Mouse (Mus musculus): ENCODE measurements around the gene Stx7. TPM values are rescaled to one million over a fixed set of nuclear protein-coding genes. Genes with fewer than 3 reads are reported as not detected.
A peak's percentile ranks its signal among the peaks of the same experiment; 100 is the strongest.
"Not testable (repeated sequence)": the region's sequence is repeated elsewhere in the genome, so short reads cannot be mapped to it uniquely, and the experiment has no call there.

The Stx7 gene
- total RNA-seq (2021), result 100 to 1,000 TPM; 134 to 140 TPM
- long read RNA-seq, transcript Stx7-205 (10 exons, 3,435 nt), result major isoform, 185 of 203 reads
- long read RNA-seq, partial matches to known transcripts, result 4 of 203 reads
- long read RNA-seq, other reads (novel, unspliced or antisense), result 12 of 203 reads

DNA sequence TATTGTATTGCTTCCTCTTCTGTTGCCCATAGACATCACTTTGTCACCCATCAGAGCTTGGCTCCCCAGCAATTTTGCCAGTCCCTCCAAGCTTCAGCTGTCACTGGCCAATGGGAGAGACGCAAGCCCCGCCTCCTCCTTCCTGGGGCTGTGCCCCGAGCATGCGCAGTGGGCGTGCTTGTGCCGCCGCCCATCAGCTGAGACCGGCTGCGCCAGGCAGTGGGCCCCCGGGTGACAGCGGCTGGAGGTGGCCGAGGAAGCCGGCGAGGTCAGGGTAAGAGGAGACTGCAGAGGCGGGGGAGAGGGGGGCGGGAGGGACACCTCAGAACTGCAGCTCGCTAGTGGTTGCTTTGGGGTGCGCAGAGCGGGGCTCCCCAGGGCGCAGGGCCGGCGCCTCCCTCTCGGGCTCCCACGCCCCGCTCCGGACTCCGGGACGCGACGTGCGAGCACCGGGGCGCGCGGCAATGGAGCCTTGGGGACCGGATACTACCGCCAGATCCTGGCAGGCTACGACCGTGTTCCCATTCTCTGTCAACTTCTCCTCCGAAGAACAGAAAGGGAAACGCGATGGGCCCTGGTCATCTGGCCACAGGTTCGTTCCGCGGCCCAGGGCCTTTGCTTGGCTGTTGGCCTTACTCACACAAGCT lies at the start of gene Stx7:
Stx7 (plus strand) TSS at position 168 of the 647 bp plus-strand sequence.
- DNase-seq (ENCODE audit: low spot score in 2 of 2), result peak; percentile 90 to 94

GRCm38 (mm10) chr10:24101812-24102211 lies 47.3 kb upstream of the Stx7 start, which contains the start of gene Taar8c:
Taar8c (minus strand) TSS chr10:24101912.
- DNase-seq (ENCODE audit: low spot score in 2 of 2), result not testable (repeated sequence)

DNA sequence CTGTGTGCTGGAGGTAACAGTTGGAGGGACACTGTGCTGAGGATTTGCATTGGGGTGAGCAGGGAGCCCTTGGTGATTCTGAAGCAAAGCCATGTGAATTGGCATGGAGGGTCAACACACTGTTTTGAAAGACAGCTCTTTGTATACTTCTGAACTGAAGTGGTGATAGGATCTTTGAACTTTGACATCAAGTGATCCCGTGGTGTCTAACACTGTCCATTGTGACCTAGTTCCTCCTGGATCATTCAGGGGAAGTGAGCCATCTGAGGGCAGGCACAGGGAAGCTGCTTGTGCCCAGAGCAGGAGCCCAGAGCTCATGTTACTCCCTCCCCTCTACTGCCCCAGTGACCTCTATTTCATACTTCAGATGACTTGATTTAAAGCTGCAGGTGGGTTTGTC lies 45.8 kb upstream of the Stx7 start:
- not testable (repeated sequence) for DNase-seq (ENCODE audit: low spot score in 2 of 2)

DNA sequence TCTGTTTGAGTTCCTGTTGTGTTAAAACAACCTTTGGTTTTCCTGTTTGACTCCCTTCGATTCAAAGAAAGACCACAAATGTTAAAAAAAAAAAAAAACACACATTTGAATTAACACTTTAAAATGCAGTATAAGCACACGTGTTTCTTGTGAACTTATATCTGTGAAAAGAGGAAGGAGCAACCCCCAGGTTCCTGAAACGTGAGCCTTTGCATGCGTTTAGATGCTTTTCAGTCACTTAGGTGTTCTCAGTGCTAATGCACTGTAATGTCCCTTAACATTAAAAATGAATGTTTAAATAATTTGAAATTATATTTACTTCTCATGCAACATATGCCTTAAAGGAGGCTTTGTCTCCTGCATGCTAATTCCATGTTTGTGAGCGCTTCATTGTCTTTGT lies 41.4 kb upstream of the Stx7 start:
- DNase-seq (ENCODE audit: low spot score in 2 of 2), result no peak

DNA sequence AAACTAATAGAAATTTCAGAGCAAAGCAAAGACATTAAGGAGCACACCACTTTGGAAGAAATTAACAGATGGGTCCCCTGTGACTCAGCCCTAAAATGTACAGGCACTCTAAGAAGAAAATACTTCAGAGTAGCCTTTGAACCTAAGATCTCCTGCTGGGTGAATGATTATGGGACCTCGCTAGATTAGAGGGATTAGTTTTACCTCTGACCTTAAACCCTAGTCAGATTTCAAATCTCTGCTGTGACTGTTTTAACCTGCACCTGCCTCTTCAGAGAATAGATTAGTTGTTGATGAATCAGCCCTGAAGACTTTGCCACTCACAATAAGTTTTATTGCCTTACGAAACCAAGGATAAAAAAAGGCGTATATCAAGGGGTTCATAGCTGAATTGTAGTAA lies 40.9 kb upstream of the Stx7 start:
- DNase-seq (ENCODE audit: low spot score in 2 of 2), result no peak

- not testable (repeated sequence) for DNase-seq (ENCODE audit: low spot score in 2 of 2)
Observed at GRCm38 (mm10) chr10:24109434-24109833, 39.7 kb upstream of the Stx7 start, which contains the start of gene Taar9. Taar9 (minus strand) TSS chr10:24109534.

DNA sequence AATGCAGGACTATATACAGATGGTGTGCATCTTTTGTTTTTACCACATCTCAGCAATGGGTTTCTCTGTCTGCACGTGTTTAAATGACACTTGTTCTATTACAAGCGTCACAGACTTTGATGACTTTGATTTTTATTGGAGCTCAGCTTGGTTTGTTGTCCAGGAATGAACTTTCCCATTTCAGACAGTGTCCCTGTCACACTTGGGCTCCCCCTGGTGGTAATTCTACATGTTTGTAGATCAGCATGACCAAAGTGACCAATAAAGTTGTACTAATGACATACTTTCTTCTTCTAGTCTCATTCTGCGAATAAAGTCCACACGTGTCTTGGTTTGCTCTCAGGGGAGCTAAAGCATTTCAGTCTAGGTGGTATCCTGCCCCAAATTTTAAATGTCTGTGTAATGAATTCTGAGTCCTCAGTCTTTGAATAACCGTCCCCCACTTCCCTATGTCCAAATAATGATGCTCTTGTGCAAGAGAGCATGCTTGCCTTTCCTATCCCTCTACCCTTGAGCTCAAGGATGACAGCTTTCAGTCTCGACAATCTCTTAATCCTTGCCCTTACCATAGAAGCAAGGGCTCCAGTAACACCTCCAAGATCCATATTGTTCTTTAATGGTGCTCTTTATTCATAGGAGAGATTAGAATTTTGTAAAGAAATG lies 37.9 kb upstream of the Stx7 start:
- peak in 1 of 2 experiments; percentile 33 for DNase-seq (ENCODE audit: low spot score in 2 of 2)

DNA sequence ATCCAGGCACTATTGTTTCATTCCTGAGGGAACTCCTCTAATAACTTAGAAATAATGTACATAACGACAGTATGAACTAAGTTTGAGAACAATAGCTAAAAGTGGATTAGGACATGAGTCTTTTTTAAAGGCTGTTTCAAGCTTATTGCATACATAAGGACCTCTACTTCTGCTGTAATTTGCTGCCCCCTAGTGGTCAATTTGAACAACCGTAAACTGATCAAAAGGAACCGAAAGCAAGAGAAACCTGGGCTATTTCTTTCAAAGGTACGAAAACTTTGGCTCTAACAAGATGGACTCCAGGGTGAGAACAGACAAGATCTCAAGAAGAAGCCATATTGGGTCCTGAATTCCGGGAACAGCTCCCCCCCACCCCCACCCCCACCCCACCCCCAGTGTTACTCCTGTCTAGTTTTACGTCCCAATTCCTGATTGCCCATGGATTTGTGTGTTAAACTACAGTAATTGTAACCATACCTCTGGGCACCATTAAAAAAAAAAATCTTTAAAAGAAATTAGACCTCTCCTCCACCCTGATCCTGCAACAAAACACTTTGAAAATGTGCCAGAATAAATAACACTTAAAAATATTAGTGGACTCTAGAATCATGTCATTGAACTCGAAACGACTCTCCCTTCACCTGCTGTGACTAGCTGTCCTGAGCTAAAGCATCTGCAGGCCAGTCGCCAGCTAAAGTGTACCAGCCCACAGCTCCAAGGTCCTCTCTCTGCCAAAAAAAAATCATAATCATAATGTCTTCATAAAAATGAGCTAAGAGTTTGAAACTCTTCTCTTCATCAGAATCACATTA lies 17.4 kb upstream of the Stx7 start:
- peak; percentile 38 to 70 for DNase-seq (ENCODE audit: low spot score in 2 of 2)

GRCm38 (mm10) chr10:24132273-24132672 lies 16.8 kb upstream of the Stx7 start:
- no peak for DNase-seq (ENCODE audit: low spot score in 2 of 2)

DNA sequence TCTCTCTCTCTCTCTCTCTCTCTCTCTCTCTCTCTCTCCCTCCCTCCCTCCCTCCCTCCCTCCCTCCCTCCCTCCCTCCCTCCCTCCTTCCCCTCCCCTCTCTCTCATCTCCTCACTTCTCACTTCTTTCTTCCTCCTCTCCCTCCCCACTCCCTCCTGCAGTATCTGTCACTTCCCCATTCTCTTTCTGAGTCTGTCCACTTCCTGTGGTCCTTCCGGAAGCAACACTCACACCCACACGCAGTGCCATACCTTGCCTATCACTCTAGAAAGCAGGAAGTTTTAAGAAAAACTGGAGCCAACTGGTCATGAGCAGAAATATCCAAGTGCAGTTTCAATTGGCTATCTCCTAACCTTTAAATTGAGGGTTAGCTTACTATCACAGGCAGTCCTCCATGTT lies 16.0 kb upstream of the Stx7 start:
- DNase-seq (ENCODE audit: low spot score in 2 of 2), result no peak

- DNase-seq (ENCODE audit: low spot score in 2 of 2), result no peak
Observed at GRCm38 (mm10) chr10:24134071-24134645, 14.9 kb upstream of the Stx7 start.

DNA sequence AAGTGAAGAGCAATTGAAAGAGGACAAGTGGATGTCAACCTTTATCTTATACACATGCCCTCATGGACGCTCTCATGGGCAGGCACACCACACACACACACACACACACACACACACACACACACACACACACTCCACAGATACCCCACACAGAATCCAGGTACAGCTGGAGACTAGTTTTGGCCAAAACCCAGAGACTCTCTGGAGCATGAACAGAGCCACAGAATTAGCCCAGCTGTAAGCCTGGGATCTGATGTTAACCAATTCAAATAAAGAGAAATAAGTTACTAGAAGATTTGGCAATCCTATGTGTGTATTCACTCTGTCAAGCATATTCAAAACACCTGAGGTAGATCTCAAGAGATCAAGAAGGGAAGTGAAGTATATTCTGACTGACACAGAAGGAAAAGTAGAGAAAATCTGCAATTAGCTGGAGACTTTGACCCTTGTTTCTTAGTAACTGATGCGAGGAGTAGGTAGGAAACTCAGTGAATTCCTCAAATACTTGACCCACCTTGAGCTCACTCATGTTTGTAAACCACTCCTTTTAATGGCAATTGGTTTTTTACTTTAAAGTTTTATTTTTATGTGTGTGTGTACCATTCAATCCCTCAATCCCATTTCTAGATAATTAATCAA lies 10.4 kb upstream of the Stx7 start:
- no peak for DNase-seq (ENCODE audit: low spot score in 2 of 2)

DNA sequence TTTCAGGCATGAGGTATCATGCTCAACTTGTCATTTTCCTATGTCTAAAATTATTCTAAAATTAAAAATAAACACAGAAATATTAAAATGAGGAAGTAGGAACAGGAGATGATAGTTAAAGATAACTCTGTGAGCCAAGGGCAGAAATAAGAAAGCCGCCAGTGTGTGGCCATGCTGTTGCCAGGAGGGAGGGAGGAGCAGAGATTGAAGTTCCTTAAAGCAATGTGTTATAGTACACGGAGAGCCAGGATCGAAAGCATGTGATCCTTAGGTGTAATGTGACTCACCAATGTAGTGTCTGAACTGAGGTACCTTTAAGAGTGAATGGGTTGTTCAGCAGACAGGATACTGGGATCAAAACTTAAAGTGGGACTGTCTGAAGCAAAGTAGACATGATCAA lies 6.4 kb upstream of the Stx7 start:
- no peak for DNase-seq (ENCODE audit: low spot score in 2 of 2)

GRCm38 (mm10) chr10:24150086-24150485 lies 984 bp downstream of the Stx7 start:
- no peak for DNase-seq (ENCODE audit: low spot score in 2 of 2)

- DNase-seq (ENCODE audit: low spot score in 2 of 2), result peak; percentile 25 to 55
Observed at GRCm38 (mm10) chr10:24158470-24159254, 9.6 kb downstream of the Stx7 start.

DNA sequence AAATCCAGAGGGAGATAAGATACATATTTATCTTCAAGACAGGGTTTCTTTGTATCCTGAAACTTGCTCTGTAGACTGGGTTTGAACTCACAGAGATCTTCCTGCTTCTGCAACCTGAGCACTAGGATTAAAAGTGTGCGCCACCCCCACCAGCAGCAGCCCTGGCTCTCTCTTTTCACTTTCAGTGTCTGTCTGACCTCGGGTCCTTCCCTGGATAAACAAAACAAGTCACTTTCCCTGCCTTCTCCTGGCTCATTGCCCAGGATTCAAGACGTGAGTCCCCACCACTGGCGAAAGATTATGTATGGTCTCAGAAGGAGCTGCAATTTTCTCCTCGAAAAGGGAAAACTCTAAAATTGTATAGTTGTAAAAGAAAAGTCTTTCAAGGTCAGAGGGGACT lies 10.5 kb downstream of the Stx7 start:
- DNase-seq (ENCODE audit: low spot score in 2 of 2), result no peak

DNA sequence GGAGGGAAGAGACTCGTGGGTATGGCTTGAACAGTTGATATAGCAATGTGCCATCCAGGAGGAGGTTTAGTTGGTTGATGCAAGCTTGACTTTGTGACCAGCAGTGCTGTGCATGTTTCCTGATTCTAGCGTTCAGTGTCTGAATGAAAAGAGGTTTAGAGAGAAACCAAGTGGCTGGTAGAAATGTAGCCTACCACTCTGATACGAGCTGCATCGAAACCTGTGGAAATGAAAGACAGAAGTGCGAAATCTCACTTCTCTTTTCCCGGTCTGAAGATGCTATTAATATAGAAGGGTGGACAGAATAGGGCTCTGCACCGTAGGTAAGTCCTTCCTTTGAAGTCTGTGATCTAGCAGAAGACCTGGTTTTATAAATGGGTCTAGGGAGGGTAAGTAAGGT lies 11.2 kb downstream of the Stx7 start:
- DNase-seq (ENCODE audit: low spot score in 2 of 2), result peak in 1 of 2 experiments; percentile 23

DNA sequence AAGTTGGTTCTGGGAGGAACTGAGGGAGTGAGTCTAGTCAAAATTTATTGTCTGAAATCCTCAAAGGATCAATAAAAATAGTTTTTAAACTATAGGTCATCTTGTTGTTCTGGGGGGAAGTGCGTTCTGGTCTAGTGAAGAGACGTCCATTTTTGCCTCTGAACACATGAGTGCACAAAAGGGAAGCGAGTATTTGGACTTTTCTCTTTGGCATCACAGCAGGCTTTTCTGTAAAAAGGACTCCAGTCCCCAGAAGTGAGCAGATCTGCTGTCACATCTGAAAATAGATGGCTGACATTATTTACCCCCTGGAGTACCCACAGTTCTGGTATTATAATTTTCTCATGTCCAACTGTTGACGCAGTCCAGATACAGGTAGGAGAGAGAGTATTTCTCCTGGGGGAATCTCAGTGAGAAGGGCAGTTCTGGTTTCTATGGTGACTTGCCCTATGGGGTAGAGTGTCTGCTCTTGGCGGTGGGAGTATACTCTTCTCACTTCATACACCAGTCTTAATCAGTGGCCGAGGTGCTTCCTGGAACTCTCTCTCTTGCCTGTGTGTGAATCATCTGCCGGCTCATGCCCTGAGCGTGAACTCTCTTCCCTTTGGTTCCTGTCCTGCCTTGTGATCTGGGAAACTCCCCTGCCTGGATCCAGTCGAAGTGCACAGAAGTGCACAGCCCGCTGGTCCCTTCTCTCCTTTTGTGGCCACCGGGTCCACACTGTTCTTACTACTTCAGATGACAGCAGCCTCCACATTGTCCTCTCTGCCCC lies 15.2 kb downstream of the Stx7 start:
- no peak for DNase-seq (ENCODE audit: low spot score in 2 of 2)

- DNase-seq (ENCODE audit: low spot score in 2 of 2), result no peak
Observed at GRCm38 (mm10) chr10:24164909-24165304, 15.8 kb downstream of the Stx7 start.

Measured in layer of hippocampus, adult 18-20 months (tissue).